Mouse (Mus musculus) thymus, adult 2 months (tissue): ENCODE data around the gene Sco1. TPM values are rescaled to one million over a fixed set of nuclear protein-coding genes. Genes with fewer than 3 reads are reported as not detected.

Experiments used
- DNase-seq: peaks from one replicate; pipeline ENCODE4 v3.0.0; 2021
- H3K27ac ChIP-seq: fragments of 200-500 bp; 2 replicates; pipeline ENCODE4 v1.5.1; 2012; ENCODE audit warnings: low read length, control low read depth; ENCODE audit not compliant: control insufficient read depth, insufficient read depth
- H3K27me3 ChIP-seq: fragments of 200-500 bp; 2 replicates; pipeline ENCODE4 v1.6.1; 2012; ENCODE audit warnings: mild to moderate bottlenecking, low read length, moderate library complexity, mixed read lengths; ENCODE audit not compliant: control insufficient read depth, insufficient read depth
- H3K36me3 ChIP-seq: fragments of 200-500 bp; 2 replicates; pipeline ENCODE4 v1.6.1; 2012; ENCODE audit warnings: mild to moderate bottlenecking, low read length, moderate library complexity; ENCODE audit not compliant: control insufficient read depth, insufficient read depth
- H3K4me1 ChIP-seq: fragments of 200-500 bp; replicated peaks from 2 replicates; pipeline ENCODE4 v1.6.1; 2012; ENCODE audit warnings: low read length; ENCODE audit not compliant: control insufficient read depth, insufficient read depth
- H3K4me3 ChIP-seq: fragments of 200-500 bp; 2 replicates; pipeline ENCODE4 v1.5.1; 2012; ENCODE audit warnings: mild to moderate bottlenecking, low read length, control low read depth, moderate library complexity; ENCODE audit not compliant: control insufficient read depth, insufficient read depth
- CTCF ChIP-seq: fragments of 200-500 bp; IDR thresholded peaks from 2 replicates; pipeline ENCODE4 v1.5.1; 2012; ENCODE audit warnings: mild to moderate bottlenecking, control low read depth, low read length, moderate library complexity, borderline replicate concordance; ENCODE audit not compliant: control insufficient read depth, poor library complexity, insufficient read depth; ENCODE audit errors: extremely low read depth
- POLR2A ChIP-seq: fragments of 200-500 bp; IDR thresholded peaks from 2 replicates; pipeline ENCODE4 v1.6.1; 2012; ENCODE audit warnings: mild to moderate bottlenecking, low read length, control low read depth, moderate library complexity; ENCODE audit not compliant: control insufficient read depth, poor library complexity, insufficient read depth; ENCODE audit errors: extremely low read depth
- WGBS: fragments of 180-500 bp; shearing (Covaris S2); methylation state at CpG from one replicate; pipeline ENCODE4 v1.1.7; 2018; 5-methylcytosine and 5-hydroxymethylcytosine counted together
- polyA plus RNA-seq: library from polyadenylated mRNA; depleted of rRNA; stranded (reverse); fragments of >200 nt; gene quantifications from 2 replicates; pipeline ENCODE4 v1.2.3, GENCODE M21; 2012

Sco1 gene
- polyA plus RNA-seq, 1 experiment, result 3.8 TPM

DNA sequence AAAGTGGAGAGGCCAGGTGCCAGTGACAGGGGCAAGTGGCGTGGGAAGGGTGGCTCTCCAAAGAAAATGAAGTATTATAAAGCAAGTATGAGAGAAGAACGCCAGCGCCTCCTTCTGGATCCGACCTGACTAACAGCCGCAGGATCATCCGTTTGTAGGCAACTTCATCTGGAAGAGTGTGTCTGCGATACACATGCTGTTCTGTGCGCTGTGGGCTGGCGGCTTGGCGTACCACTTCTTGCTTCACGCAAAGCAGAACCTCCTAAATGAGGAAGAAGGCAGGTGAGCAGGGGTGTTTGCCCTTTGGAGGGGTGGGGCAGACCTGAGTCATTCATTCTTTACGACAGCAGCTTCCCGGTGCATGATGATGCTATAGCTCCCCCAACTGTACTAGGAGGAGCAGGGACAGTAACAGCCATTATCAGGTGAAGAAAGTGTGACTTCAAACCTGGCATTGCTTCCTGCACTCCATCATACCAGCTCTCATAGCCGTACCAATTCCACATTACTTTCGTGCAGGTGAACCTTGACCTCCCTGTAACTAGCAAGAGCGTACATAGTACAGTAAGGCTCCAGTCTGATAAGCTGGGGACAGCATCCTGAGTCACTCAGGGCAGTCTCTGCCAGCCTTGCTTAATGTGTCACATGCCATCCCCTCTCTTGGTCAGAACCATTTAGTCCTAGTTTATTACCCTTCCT lies 21.4 kb upstream of the Sco1 start:
- Histone ChIP-seq H3K36me3 (no peaks in the 10 kb centered on the region), H3K4me1 (no peaks in the 10 kb centered on the region), H3K27ac (no peak overlapping the region), H3K27me3 (no peaks in the 10 kb centered on the region), H3K4me3 (no peak overlapping the region)
- DNase-seq, result no peak
- WGBS, result 46% methylated on average over 16 of the region's 16 CpGs
- TF ChIP-seq POLR2A (no peak), CTCF (no peak)

DNA sequence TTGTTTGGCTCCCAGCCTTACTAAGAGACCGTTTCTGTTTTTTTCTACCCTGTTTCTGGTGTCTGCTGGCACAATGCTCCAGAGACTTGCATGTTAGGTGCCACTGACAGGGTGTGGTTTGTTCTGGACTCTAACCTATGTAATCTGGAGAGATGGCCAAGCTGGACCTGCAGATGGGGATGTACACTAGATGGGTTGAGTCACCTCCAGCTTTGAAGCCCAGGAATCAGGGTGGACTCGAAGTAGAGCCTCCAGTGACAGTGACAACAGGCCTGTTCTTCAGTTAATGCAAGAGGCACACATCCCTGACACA lies 20.9 kb upstream of the Sco1 start:
- Histone ChIP-seq H3K36me3 (no peaks in the 10 kb centered on the region), H3K4me1 (no peaks in the 10 kb centered on the region), H3K27me3 (no peaks in the 10 kb centered on the region), H3K4me3 (no peak overlapping the region), H3K27ac (no peak overlapping the region)
- DNase-seq, result no peak
- WGBS, result 83% methylated on average over 2 of the region's 2 CpGs
- TF ChIP-seq POLR2A (no peak), CTCF (no peak)

DNA sequence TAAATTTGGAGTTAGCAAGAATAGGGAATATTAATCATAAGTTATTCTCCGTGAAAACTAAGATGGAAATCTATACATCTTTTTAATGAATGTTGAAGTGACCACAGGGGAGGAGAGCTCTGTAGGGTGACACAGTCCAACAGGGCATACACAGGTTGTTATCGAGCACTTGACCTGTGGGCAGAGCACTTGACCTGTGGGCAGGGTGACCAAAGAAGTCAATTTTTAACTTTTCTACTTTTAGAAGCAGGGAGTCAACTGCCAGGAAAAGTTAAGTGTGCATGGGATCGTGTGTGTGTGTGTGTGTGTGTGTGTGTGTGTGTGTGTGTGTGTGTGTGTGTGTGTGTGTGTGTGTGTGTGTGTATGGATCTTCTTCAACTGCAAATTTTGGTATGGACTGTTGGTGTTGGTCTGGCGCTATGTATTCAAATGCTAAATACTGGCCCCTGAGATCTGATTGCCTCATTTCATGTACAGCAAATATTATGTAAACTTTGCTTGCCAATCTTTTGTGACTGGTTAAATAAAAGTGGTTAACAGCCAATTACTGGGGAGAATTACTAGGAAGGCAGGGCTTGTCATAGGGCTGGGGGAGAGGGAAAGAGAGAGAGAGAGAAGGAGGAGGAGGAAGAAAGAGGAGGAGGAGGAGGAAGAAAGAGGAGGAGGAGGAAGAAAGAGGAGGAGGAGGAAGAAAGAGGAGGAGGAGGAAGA lies 17.5 kb upstream of the Sco1 start:
- DNase-seq, result no peak
- 89% methylated on average over 4 of the region's 4 CpGs for WGBS

DNA sequence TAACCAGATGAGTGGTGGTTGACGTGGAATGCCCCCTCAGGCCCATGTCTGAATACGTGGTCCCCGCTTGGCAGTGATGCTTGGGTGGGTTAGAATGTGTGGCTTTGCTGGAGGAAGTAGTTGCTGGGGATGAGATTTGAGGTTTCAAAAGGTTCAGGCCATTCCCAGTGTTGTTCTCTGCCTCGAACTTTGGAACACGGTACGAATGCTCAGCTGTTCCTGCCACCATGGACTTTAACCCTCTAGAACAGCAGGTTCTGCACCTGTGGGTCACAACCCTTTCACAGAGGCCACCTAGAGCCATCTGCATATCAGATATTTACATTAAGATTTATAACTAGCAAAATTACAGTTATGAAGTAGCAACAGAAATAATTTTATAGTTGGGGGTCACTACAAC lies 16.2 kb upstream of the Sco1 start:
- TF ChIP-seq CTCF (no peak), POLR2A (no peak)
- 85% methylated on average over 6 of the region's 6 CpGs for WGBS
- no peak for DNase-seq
- peaks cover 26% of the 10 kb centered on the region for H3K36me3 ChIP-seq
- no peaks in the 10 kb centered on the region for H3K4me1 ChIP-seq
- no peaks in the 10 kb centered on the region for H3K27me3 ChIP-seq
- no peak overlapping the region for H3K27ac ChIP-seq
- H3K4me3 ChIP-seq, result no peak overlapping the region

More for the DNA sequence above, 17.5 kb upstream of the Sco1 start:
- Histone ChIP-seq H3K27me3 (no peaks in the 10 kb centered on the region), H3K4me1 (no peaks in the 10 kb centered on the region), H3K27ac (no peak overlapping the region), H3K36me3 (peaks cover 13% of the 10 kb centered on the region), H3K4me3 (no peak overlapping the region)
- no peak for TF ChIP-seq CTCF
- TF ChIP-seq POLR2A, result no peak

- H3K4me3 ChIP-seq, result no peak overlapping the region
- peaks cover 31% of the 10 kb centered on the region for H3K36me3 ChIP-seq
- no peaks in the 10 kb centered on the region for H3K4me1 ChIP-seq
- no peak overlapping the region for H3K27ac ChIP-seq
- 97% methylated on average over 9 of the region's 9 CpGs for WGBS
- DNase-seq, result no peak
- TF ChIP-seq POLR2A (no peak), CTCF (no peak)
- H3K27me3 ChIP-seq, result no peaks in the 10 kb centered on the region
Measured at GRCm38 (mm10) chr11:67036892-67037291, 15.6 kb upstream of the Sco1 start.

GRCm38 (mm10) chr11:67039799-67040198 lies 12.7 kb upstream of the Sco1 start:
- no peak overlapping the region for H3K27ac ChIP-seq
- WGBS, result 93% methylated on average over 3 of the region's 3 CpGs
- H3K4me3 ChIP-seq, result no peak overlapping the region
- H3K4me1 ChIP-seq, result no peaks in the 10 kb centered on the region
- DNase-seq, result no peak
- TF ChIP-seq POLR2A, result no peak
- no peak for TF ChIP-seq CTCF
- no peaks in the 10 kb centered on the region for H3K27me3 ChIP-seq
- H3K36me3 ChIP-seq, result peaks cover 33% of the 10 kb centered on the region
